Mouse (Mus musculus) olfactory bulb, adult 2 months (tissue): ENCODE measurements around the gene Ubr2. TPM values are rescaled to one million over a fixed set of nuclear protein-coding genes. Genes with fewer than 3 reads are reported as not detected.

Source experiments
- H3K27ac ChIP-seq: fragments of 200-500 bp; 2 replicates; pipeline ENCODE4 v1.5.1; 2012; ENCODE audit warnings: low read depth, low read length; ENCODE audit not compliant: insufficient read depth
- H3K4me1 ChIP-seq: fragments of 200-500 bp; 2 replicates; pipeline ENCODE4 v1.6.1; 2012; ENCODE audit warnings: low read length; ENCODE audit not compliant: control insufficient read depth, insufficient read depth
- H3K4me3 ChIP-seq: fragments of 200-500 bp; 2 replicates; pipeline ENCODE4 v1.5.1; 2012; ENCODE audit warnings: mild to moderate bottlenecking, low read depth, low read length, moderate library complexity; ENCODE audit not compliant: insufficient read depth
- CTCF ChIP-seq: fragments of 200-500 bp; IDR thresholded peaks from 2 replicates; pipeline ENCODE4 v1.5.1; 2012; ENCODE audit warnings: low read depth, mild to moderate bottlenecking, low read length, moderate library complexity; ENCODE audit not compliant: insufficient read depth
- POLR2A ChIP-seq: fragments of 200-500 bp; IDR thresholded peaks from 2 replicates; pipeline ENCODE4 v1.6.1; 2012; ENCODE audit warnings: mild to moderate bottlenecking, low read depth, low read length, moderate library complexity; ENCODE audit not compliant: insufficient read depth
- WGBS: fragments of 180-500 bp; shearing (Covaris S2); methylation state at CpG from one replicate; pipeline ENCODE4 v1.1.7; 2018; 5-methylcytosine and 5-hydroxymethylcytosine counted together
- polyA plus RNA-seq: library from polyadenylated mRNA; stranded (reverse); fragments of >200 nt; gene quantifications from 2 replicates; pipeline ENCODE4 v1.2.4, GENCODE M21; 2012; ENCODE audit warnings: low replicate concordance; ENCODE audit not compliant: missing spikeins, insufficient read depth, insufficient read length

Ubr2 gene
- polyA plus RNA-seq, 1 experiment, result not detected

- 10% methylated on average over 18 of the region's 18 CpGs for WGBS
- TF ChIP-seq POLR2A, result no peak
- TF ChIP-seq CTCF, result peak; percentile 99
- Histone ChIP-seq H3K27ac (peak overlapping the region; percentile 45), H3K4me3 (no peak overlapping the region), H3K4me1 (no peaks in the 10 kb centered on the region)
Observed at GRCm38 (mm10) chr17:47038844-47039803, 28.8 kb upstream of the Ubr2 start.

- H3K4me3 ChIP-seq, result no peak overlapping the region
- H3K27ac ChIP-seq, result no peak overlapping the region
- H3K4me1 ChIP-seq, result no peaks in the 10 kb centered on the region
- TF ChIP-seq POLR2A, result no peak
- TF ChIP-seq CTCF, result no peak
Observed at GRCm38 (mm10) chr17:47034536-47034935, 24.2 kb upstream of the Ubr2 start.

- Histone ChIP-seq H3K4me1 (no peaks in the 10 kb centered on the region), H3K27ac (no peak overlapping the region), H3K4me3 (no peak overlapping the region)
- TF ChIP-seq CTCF (no peak), POLR2A (no peak)
- 2% methylated on average over 4 of the region's 4 CpGs for WGBS
Observed at GRCm38 (mm10) chr17:47033643-47034042, 23.3 kb upstream of the Ubr2 start.

- no peak for TF ChIP-seq POLR2A
- no peak for TF ChIP-seq CTCF
- Histone ChIP-seq H3K27ac (no peak overlapping the region), H3K4me3 (no peak overlapping the region), H3K4me1 (no peaks in the 10 kb centered on the region)
- 88% methylated on average over 1 of the region's 1 CpGs for WGBS
Observed at GRCm38 (mm10) chr17:47024805-47025204, 14.4 kb upstream of the Ubr2 start.

DNA sequence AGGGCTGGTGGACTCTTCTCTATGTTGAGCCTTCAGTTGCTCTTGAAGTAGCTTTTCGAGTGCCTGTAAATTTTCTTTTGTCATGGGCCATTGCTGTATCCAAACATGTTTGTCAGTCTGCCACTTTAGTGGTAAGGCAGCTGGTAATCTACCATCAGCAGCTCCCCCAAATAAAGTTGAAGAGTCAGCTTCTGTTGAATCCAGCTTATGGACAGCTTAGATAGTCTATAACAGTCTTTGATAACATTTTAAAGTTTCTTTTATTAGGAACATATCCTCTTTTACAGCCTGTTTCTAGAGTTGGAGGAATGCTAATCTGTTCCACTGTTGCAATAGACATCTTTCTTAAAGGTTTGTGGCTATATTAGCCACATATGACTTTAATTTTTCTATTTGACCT is 13.0 kb upstream of the Ubr2 start:
- Histone ChIP-seq H3K4me1 (no peaks in the 10 kb centered on the region), H3K4me3 (no peak overlapping the region), H3K27ac (no peak overlapping the region)
- TF ChIP-seq POLR2A (no peak), CTCF (no peak)
- WGBS, result 77% methylated on average over 1 of the region's 1 CpGs

GRCm38 (mm10) chr17:47012896-47013295 is 2.5 kb upstream of the Ubr2 start:
- TF ChIP-seq CTCF (no peak), POLR2A (no peak)
- Histone ChIP-seq H3K4me1 (peaks cover 2% of the 10 kb centered on the region; the same call in 1 of the 2 replicates), H3K27ac (no peak overlapping the region), H3K4me3 (no peak overlapping the region)
- WGBS, result 44% methylated on average over 11 of the region's 11 CpGs

GRCm38 (mm10) chr17:47011661-47012043 is 1.3 kb upstream of the Ubr2 start:
- H3K4me1 ChIP-seq, result peaks cover 6% of the 10 kb centered on the region
- H3K4me3 ChIP-seq, result no peak overlapping the region
- 97% methylated on average over 1 of the region's 1 CpGs for WGBS
- no peak overlapping the region for H3K27ac ChIP-seq
- TF ChIP-seq CTCF (no peak), POLR2A (no peak)

- WGBS, result 11% methylated on average over 25 of the region's 25 CpGs
- no peak for TF ChIP-seq CTCF
- no peak for TF ChIP-seq POLR2A
- Histone ChIP-seq H3K4me3 (peak overlapping the region; percentile 19; the same call in 1 of the 2 replicates), H3K27ac (no peak overlapping the region), H3K4me1 (peaks cover 12% of the 10 kb centered on the region)
Observed at GRCm38 (mm10) chr17:47010722-47011660, 635 bp upstream of the Ubr2 start.
